Mouse (Mus musculus) ES-Bruce4 (cell line): Measurements from ENCODE around the gene Igsf11.

Experiments used
- CTCF ChIP-seq: IDR thresholded peaks from one replicate; pipeline ENCODE4 v1.8.1; 2011; ENCODE audit warnings: low read depth, low read length
- EP300 ChIP-seq: IDR thresholded peaks from 2 replicates; pipeline ENCODE4 v1.6.1; 2011; ENCODE audit warnings: low read depth, low read length; ENCODE audit not compliant: insufficient read depth

DNA sequence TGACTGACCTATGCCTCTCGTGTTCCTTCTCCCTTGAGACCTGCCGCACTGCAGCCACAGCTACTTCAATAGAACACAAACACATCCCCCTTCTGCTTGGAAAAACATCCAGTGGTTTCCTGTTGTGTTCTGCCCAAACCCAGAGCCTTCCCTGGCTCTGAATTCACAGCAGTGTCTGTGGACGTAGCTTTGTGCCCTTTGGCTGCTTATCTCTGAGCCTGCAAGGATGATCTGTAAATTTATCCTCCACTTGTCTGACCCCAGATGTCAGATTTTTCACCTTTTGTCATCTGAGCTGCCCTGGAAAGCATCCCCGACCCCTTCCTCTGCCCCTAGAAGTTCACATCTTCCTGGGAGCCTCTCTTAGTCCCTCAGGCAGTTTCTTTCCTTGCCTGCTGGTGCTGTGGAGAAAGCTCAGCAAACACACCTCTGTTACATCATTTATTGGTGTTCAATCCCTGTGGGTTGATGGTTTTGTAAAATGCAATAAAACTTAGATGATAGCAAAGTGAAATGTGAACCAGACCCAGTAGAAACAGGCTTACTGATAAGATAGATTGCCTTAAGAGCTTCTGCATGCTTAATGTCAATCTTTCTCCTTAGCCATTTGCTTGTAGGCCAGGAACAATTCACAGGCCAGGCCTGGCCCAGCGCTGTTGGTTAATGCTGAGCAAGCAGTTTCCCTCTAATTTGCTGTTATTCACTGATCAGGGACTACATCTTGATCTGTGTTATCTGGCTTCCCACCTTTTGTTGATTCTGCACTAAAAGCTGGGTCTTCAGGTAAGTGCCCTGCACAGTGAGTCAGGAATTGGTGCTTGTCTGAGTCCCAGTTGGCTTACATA lies 51.5 kb downstream of the Igsf11 start:
- TF ChIP-seq CTCF (no peak), EP300 (no peak)
